Mouse (Mus musculus) ES-E14 (cell line): ENCODE measurements around the gene Serpine3.

Source experiments
- CHD2 ChIP-seq: IDR thresholded peaks from 2 replicates; pipeline ENCODE4 v1.6.1; 2014; ENCODE audit warnings: mild to moderate bottlenecking, low read depth, low read length, inconsistent platforms
- MAFK ChIP-seq: IDR thresholded peaks from 2 replicates; pipeline ENCODE4 v1.6.1; 2014; ENCODE audit warnings: mild to moderate bottlenecking, low read depth, low read length, inconsistent platforms; ENCODE audit not compliant: insufficient read depth
- ZC3H11A ChIP-seq: IDR thresholded peaks from 2 replicates; pipeline ENCODE4 v1.6.1; 2012; ENCODE audit warnings: low read depth, mild to moderate bottlenecking, inconsistent platforms, low read length, borderline replicate concordance
- ZNF384 ChIP-seq: IDR thresholded peaks from 2 replicates; pipeline ENCODE4 v1.6.1; 2012; ENCODE audit warnings: low read depth, low read length, inconsistent platforms

- TF ChIP-seq ZC3H11A (no peak), MAFK (no peak), ZNF384 (no peak), CHD2 (no peak)
Observed at GRCm38 (mm10) chr14:62622393-62622792, 41.1 kb upstream of the Serpine3 start.
